Mouse (Mus musculus) T-helper 17 cell (primary cell): ENCODE data around the gene Kctd11.
"Not testable (repeated sequence)": the region's sequence is repeated elsewhere in the genome, so short reads cannot be mapped to it uniquely, and the experiment has no call there.

ENCODE experiments used
- in situ Hi-C, 2 experiments: fragments of 300-600 bp; cut with MboI, MseI; formaldehyde crosslinking; loops; 1 replicate in 1 of 2; 2 replicates in 1 of 2; pipeline ENCODE4 v1.15.1; 2025; ENCODE audit warnings: high pct_unique_total_duplicates in 2 of 2

Gene Kctd11

GRCm38 (mm10) chr11:69880853-69881603 lies at the start of gene Kctd11:
Gene Kctd11 (minus strand): TSS chr11:69881406.
- in situ Hi-C loops = loop anchor here in 1 of 2 experiments (5.0 kb wide), 1 partner anchor 66 kb away; the partner anchor contains the start of gene Slc2a4

GRCm38 (mm10) chr11:69930176-69930575 lies 49.0 kb upstream of the Kctd11 start:
- in situ Hi-C loops = not testable (repeated sequence)

- in situ Hi-C loops = no loop called here
These were observed 48.5 kb upstream of the Kctd11 start for GRCm38 (mm10) chr11:69929712-69930111.

- in situ Hi-C loops = no loop called here
These were observed 46.3 kb upstream of the Kctd11 start for GRCm38 (mm10) chr11:69927501-69927900.

- in situ Hi-C loops = no loop called here
These were observed 41.6 kb upstream of the Kctd11 start for GRCm38 (mm10) chr11:69922796-69923195.

- in situ Hi-C loops = no loop called here
These were observed 41.0 kb upstream of the Kctd11 start for GRCm38 (mm10) chr11:69922012-69922756.

- in situ Hi-C loops = no loop called here
These were observed 40.2 kb upstream of the Kctd11 start, which contains the start of gene Eif5a for GRCm38 (mm10) chr11:69921114-69922011. Gene Eif5a (minus strand): TSS chr11:69921958.

- in situ Hi-C loops = no loop called here
These were observed 39.2 kb upstream of the Kctd11 start for GRCm38 (mm10) chr11:69920266-69921031.

- in situ Hi-C loops = loop anchor here (10.0 kb wide), 2 partner anchors 745 to 1055 kb away; partner anchors contain the start of genes Rpain (in 1 of the 2) and Spag7 (in 1 of the 2)
These were observed 38.6 kb upstream of the Kctd11 start for GRCm38 (mm10) chr11:69919661-69920265.

GRCm38 (mm10) chr11:69919053-69919452 lies 37.8 kb upstream of the Kctd11 start:
- in situ Hi-C loops = loop anchor here (10.0 kb wide), 2 partner anchors 746 to 1056 kb away; partner anchors contain the start of genes Rpain (in 1 of the 2) and Spag7 (in 1 of the 2)

GRCm38 (mm10) chr11:69918118-69918517 lies 36.9 kb upstream of the Kctd11 start:
- in situ Hi-C loops = loop anchor here (10.0 kb wide), 2 partner anchors 747 to 1057 kb away; partner anchors contain the start of genes Rpain (in 1 of the 2) and Spag7 (in 1 of the 2)

GRCm38 (mm10) chr11:69917379-69917948 lies 36.3 kb upstream of the Kctd11 start:
- in situ Hi-C loops = loop anchor here (10.0 kb wide), 2 partner anchors 747 to 1057 kb away; partner anchors contain the start of genes Rpain (in 1 of the 2) and Spag7 (in 1 of the 2)

GRCm38 (mm10) chr11:69916652-69917378 lies 35.6 kb upstream of the Kctd11 start:
- in situ Hi-C loops = loop anchor here (10.0 kb wide), 2 partner anchors 748 to 1058 kb away; partner anchors contain the start of genes Rpain (in 1 of the 2) and Spag7 (in 1 of the 2)

GRCm38 (mm10) chr11:69915667-69916627 lies 34.7 kb upstream of the Kctd11 start:
- in situ Hi-C loops = loop anchor here (10.0 kb wide), 2 partner anchors 749 to 1059 kb away; partner anchors contain the start of genes Rpain (in 1 of the 2) and Spag7 (in 1 of the 2)

- in situ Hi-C loops = loop anchor here (10.0 kb wide), 2 partner anchors 750 to 1060 kb away; partner anchors contain the start of genes Rpain (in 1 of the 2) and Spag7 (in 1 of the 2)
These were observed 33.8 kb upstream of the Kctd11 start for GRCm38 (mm10) chr11:69914917-69915430.

GRCm38 (mm10) chr11:69914372-69914764 lies 33.2 kb upstream of the Kctd11 start:
- in situ Hi-C loops = loop anchor here (10.0 kb wide), 2 partner anchors 750 to 1060 kb away; partner anchors contain the start of genes Rpain (in 1 of the 2) and Spag7 (in 1 of the 2)
